Mouse (Mus musculus) adrenal gland, postnatal 10 days (tissue): ENCODE measurements at regions not wholly inside any gene's neighbourhood (a gene's known extent, or its start where the extent isn't known, plus 50 kb on each side); places are given as distances from the start of the nearest gene placed in this dataset.
"Not testable (repeated sequence)": the region's sequence is repeated elsewhere in the genome, so short reads cannot be mapped to it uniquely, and the experiment has no call there.

Source experiments
- DNase-seq: peaks from one replicate; pipeline ENCODE4 v3.0.0; 2021; ENCODE audit warnings: mixed read lengths

DNA sequence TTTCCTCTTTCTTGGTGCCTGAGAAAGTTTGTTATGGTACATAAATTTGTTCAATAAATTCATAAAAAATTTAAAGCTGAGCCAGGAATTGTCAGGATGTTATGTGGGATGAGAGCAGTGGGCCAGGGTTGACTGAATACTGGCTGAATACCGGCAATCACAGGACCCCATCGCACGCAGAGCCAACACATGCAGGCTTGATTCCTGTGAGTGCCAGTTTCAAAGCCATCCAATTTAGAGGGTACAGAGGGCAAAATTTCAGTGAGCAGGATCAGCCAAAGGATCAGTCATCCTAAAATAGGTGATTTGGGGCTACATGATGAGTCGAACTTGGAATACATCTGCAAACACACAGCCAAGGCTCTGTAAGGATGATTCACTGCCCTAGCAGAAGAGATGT lies 583.6 kb upstream of the Nectin3 start:
- DNase-seq = no peak

DNA sequence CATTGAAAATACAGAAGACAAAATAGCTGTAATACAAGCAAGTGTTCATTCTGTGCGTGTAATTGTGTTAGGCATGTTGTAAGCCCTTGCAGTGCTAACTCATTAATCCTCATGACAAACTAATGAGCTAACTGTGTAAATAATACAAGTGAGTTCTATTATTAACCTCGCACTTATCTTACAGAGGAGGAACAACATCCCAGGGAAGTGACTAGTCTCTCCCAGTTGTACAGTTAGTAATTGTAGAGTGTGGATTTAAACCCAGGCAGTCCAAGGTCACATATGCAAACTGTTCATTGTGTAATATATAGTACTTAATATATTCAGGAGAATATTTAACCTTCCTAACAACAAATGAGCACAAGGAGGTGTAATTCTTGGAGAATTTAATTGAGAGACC lies 582.0 kb upstream of the Nectin3 start:
- no peak for DNase-seq

DNA sequence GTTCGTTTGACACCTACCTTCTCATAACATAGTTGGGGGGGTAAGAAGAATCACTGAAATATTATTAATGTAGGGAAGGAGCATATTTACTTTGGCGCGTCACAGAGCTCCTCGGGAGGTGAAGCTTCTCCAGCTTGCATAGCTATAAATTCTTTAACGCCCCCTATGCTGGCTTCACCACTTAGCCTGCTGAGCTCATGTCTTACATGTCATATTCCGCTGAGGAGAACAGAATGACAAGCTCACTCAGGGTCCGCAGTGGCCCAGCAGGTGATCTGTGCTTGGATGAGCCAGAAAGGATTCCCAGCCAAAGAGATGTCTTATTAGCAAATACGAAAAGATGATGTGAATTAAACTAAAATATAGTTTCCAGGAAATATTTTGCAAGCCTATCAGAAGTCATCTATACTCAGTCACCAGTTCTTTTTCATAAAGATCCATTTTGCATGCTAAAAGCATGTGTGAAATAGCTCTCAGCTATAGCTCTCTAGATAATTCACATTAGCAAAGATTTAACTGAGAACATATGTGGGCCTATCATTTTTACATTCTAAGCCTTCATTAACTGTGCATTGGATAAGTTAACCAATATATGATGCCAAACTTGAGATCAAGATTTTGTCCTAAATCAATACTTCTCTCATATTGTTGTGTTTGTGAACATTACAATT lies 561.1 kb upstream of the Nectin3 start:
- DNase-seq = no peak

DNA sequence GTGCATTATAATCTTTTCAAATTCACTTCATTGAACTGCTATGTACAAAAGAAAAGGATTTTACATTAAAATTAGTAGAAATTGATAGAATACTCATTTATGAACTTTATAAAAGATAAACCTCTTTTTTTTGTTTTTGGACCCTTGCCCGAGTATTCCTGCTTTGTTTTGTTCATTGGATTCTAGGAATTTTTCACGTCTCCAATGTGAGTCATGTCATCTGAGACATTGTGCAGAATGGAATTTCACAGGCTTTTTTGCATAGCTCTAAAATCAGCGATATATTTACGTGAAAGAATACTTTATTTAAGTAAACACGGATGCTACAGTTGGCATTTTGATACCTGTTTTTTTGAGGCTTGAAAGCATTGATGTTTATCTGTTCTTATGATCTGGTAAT lies 560.5 kb upstream of the Nectin3 start:
- no peak for DNase-seq

DNA sequence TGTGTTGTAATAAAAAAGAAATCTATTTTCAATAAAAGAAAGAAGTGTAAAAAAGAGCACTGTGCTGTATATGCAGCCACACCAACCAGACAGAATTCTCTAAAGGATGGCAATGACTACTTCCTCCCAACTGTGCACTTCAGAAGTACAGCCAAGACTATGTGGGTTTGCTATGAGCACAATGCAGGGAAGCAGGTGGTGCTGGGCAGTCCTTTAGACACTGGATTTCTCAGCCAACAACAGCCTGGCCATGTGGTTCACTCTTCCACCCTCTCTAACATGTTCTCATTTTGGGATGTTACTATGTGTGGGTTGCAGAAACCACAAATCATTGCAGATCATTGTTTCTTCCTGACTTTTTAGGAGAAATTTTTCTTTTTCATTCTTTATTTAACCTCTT lies 527.6 kb upstream of the Nectin3 start:
- no peak for DNase-seq

DNA sequence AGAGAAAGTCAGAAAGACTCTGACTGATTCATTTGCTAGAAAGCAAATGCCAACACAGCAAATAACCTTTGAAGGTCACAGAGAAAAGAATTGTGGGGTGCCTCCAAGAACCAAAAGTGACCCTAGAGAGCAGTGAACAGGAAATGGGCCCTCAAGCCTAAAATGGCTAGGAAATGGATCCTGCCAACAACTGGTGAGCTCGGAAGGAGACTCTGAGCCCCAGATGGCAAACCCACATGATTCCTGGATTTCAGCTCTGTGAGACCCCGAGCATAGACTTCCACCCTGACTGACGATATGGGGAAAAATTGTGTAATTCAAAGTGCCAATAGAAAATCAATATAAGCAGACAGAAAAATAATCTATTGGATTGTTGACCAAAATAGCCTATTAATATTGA lies 519.2 kb upstream of the Nectin3 start:
- DNase-seq = no peak

DNA sequence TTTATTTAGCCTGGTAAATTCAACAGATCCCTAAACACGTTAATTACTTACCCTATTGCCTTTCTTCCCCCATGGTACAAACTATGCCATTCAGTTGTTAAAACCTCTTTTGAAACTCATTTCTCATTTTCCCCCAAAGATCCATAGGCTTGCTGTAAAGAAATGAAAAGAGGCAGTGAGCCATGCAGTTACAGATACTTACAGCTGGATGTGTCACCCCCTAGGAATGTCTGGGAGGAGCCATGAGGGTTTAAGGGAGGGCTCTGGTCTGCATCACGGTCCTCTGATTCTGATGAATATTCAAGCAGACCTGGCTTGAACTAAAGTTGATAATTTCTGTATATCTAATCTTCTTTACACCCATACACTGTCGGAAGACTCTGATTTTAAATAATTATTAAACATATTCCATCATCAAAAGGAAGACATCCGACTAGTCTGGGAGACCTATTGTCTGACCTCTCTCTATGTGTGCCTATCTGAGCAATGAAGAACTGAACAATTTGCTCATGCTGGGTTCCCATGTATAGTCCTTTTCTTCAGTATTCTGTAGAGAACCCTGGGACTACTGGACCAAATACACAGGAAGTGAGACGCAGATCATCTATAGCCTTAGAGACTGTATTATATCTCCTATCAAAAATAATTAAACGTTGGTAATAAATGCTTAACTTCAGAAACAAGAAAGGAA lies 484.7 kb upstream of the Nectin3 start:
- no peak for DNase-seq

DNA sequence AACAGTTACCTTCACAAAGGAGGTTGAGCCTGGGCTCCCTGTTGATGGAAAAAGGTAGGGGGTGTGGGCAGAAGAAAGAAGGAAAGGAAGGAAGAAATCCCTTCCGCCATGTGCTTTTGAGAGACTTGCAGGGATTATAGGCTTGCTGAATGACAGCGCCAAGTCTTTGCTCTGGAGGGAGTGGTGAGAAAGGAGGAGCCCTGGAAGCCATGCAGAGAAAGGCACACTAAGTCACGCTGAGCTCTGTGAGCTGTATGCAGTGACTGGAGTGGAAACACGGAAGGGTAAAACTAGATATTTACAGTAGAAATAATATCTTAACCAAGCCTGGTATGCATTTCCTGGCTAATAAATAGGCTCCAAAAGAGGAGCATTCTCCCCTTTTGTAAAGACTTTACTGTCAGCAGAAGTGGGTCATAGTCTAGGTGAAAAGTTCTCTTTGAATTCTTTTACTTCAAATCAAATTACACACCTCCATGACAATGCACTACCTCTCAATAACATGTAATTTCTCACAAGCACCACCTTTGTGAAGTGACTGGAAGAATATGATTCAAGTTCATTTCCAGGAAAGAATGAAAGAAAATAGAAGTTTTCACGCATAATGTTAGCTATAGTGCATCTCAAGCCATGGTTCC lies 484.1 kb upstream of the Nectin3 start:
- DNase-seq = no peak

DNA sequence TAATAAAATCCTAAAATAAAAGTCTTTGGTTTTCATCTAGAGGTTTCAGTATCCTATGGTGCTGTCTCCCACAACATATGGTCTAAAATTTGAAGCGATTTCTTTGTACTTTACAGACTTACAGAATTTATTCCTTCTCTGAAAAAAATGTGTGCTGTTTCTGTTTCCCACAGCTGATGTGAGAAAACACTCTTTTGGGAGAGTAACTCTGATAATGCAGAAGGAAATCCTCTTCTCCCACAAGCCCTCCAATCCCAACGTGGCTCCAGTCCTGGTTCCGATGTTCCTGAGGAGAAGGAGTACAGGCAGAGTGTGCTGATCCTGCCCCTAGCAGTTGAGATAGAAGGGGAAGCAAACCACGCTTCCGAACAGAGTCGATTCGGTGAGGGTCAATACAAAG lies 467.4 kb upstream of the Nectin3 start:
- no peak for DNase-seq

DNA sequence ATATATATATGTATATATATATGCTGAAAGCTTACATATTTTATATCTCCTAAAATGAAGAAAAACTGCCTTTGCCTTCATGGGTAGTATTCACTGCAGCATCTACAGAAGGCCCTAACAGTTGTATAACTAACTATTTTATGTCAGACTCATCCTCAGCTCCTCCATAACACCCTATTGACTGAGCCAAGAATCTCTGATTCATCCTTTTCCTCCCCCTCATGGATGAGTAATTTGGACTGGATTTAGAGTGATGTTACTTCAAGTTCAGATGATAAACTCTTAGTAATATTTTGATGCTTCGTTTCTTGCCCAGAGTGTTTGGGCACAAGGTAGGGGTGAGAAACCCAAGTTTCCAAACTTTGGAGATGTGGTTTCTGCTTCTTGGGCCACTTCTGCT lies 458.7 kb upstream of the Nectin3 start:
- DNase-seq = no peak

DNA sequence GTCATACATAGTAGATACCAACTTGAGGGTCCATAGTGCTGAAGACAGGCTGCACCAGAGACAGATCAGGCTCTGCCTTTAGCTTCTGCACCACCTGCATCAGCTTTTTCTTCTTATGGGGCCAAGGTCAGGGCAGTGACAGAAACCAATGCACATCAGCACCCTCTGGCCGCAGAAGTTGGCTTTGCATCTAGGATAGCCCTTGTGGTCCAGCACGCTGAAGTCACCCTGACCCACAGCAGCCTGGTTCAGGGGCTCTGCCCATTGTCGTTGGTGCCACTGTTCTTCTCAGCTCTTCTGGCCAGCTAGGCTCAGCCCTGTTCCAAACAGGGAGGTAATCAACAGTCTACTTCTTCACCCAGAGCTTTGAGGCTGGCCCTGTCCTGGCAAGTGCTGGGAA lies 427.7 kb upstream of the Nectin3 start:
- DNase-seq = peak; percentile 8

DNA sequence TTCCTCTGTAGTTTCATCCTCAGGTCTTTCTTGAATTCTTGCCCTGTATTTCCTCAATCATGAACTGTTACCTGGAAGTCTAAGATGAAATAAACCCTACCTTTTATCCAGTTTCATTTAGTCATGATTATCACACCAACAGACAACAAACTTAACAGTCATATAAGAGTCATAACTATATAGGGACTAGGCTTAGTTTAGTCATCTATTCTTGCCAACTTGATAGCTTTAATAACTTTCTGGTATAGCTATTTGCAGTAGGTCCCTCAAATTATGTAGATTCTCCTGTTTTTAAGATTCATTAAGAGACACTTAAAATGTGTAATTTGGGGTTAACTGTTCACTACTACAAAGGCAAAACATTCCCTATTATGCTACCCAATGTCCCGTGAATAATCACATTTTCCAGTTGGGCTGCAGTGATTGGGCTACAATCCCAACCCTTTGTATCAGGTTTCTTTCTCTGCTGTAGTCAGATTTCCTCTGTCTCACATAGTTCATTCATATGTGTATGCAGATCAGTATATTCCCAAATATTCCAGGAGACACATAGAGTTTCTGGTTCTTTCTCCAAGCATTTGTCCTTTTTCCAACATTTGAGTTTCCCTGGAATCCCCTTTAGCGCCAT lies 396.4 kb upstream of the Nectin3 start:
- DNase-seq = no peak

DNA sequence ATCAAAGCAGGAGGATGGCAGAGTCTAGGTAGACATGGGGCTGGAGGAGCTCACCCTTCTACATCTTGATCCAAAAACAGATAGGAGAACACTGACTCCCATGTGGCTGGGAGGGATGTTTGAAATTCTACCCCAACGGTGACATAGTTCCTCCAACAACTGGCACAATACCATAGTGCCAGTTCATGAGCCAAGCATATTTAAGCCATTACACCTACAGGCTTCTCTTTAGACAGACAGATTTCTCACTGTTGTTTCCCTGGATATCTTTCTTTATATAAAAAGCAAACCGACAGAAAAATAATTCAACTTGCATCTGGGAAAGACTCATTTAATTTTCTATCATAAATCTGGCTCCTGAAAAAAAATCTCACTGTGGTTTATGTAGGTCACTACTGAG lies 380.4 kb upstream of the Nectin3 start:
- no peak for DNase-seq

DNA sequence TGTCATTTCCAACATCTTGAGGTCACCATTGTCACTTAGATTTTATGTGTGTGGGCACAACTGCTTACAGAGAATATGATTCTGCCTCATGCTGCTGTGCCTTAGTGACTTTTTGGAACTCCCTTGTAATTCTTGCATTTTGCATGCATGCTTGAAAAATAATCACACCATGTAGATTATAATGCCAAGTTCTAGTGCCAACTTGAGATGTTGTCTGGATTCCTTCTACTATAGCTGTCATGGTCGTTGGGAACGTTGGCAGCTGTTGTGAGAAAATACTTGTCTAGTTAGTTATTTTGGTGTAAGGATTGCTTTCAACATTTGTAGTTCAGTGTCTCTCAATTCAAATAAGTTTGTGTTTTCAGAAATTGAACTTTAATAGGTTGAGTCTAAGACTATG lies 365.6 kb upstream of the Nectin3 start:
- no peak for DNase-seq

DNA sequence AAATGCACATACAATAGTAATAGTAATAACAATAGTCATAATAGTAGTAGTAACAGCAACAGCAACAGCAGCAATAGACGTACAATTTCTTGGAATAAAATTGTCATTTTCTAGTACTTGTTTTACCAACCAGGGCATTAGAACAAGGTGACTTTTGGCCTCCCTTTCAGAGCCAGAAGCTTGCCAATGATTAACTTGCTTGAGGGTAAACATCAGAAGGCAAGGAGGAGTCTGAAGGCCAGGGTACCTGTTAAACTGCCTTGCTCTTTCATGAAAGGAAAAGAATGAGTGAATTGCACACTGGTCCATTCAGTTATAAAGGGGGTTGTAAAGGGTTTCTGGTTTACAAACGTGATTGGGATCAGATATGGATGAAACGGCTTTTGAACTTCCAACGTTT lies 351.2 kb upstream of the Nectin3 start:
- DNase-seq = no peak

DNA sequence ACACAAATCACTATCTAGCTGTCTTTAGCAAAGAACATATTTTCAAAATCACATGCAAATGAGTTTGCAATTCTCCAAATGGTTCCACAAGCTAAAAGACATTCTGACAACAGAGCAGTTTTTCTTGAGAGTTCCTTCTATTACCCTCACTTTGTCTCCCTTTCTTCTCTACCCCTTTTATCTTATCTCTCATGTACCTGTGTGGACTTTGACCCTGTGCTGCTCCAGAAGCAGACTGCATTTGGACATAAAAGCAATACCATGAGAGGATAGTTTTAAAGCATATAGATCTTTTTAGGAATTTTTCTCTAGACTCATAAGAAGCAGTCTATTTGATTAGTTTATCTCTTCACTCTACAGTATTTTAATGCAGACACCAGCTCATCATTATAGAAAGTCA lies 350.4 kb upstream of the Nectin3 start:
- no peak for DNase-seq

DNA sequence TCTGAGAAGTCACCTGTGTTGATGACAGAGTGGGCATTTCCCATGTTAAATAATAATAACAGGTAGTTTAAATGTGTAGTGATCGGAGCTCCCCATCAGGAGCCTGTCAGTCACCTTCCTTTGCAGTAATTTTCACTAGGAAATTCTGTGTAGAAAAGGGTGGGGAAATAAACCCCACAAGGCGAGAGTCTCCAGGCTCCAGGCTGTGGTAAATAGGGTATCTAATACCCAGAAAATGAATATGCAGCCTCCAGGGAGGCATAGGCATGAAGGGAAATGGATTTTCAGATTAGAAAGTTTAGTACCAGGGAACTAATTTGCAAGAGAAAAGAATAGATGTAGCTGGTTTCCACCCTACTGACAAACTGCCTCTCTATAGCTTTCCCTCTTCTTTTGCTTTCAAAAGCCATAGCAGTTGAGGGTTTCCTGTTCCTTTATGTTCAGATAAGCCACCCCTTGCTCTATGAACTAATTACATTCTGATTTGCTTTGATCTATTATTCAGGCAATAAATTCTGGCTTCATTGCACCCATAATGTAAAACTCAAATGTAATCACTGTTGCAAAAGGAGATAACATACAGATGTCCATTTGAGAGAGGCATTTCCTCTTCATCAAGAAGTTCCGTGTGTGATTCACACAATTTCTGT lies 349.5 kb upstream of the Nectin3 start:
- no peak for DNase-seq

DNA sequence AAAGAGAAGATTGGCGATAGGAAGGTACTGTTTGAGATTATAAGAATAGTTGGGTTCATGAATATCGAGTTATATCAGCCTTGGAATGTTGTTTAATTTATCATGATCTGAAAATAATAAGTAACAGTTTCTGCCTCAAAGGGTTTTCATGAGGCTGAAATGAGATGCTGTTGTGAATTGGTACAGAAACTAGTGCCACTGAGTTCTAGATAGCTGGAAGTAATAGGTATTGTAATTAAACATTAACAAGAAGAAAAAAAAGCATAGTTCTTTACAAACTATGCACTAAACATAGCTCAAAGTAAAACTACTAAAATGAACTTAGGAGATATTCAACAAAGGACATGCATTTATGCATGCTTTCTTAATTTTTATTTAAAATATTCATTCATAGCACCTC lies 342.9 kb upstream of the Nectin3 start:
- no peak for DNase-seq

DNA sequence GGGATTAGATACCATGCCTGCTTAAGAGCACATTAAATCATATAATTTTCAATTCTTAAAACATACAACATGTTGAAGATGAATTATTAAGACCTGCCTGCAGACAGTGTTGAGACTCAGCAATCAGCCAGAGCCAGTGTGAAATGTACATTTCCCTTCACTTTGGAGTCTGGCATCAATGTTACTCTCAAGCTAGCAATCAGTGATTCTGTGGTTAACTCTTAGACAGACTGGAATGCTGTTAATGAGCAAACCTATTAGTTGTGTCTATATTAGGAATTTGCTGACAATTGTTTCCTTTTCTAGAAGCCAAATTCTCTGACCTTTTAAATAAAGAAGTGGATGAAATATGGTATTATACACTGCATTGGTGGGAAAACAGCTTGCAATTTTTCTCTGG lies 342.4 kb upstream of the Nectin3 start:
- DNase-seq = no peak

DNA sequence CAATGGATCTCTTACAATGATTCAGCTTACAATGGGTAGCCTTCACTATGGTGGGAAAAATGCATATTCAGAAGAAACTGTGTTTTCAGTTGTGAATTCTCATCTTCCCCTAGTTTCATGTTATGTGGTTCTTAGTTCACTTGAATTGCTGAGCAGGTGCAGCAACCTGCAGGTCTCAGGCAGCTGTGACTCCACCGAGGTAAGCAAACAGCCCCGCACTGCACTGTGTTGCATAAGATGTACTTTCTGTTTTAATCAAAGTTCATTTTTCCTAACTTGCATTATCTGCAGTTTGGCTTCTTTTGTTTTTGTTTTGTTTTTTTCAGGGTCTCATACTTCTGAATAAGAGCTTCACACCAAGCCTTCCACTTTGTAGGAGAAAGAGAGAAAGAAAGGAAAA lies 326.8 kb upstream of the Nectin3 start:
- no peak for DNase-seq

DNA sequence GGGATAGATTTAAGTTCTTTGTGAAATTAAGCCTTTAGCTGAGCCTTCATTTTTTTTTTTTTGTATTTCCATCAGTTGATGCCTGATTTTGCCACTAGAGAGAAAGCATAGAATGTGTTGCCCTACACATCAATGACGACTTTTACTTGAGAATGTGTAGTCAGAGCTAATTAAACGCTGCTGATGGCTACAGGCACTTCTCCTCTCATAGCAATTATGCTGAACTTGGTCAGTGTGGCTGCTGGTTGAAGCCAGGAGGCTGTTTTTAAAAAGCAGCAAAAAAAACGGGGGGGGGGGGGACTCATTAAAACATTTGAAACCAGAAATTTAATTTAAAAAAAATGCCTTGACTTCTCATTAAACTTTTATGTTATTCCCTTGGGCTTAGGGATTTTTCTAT lies 324.4 kb upstream of the Nectin3 start:
- DNase-seq = no peak

DNA sequence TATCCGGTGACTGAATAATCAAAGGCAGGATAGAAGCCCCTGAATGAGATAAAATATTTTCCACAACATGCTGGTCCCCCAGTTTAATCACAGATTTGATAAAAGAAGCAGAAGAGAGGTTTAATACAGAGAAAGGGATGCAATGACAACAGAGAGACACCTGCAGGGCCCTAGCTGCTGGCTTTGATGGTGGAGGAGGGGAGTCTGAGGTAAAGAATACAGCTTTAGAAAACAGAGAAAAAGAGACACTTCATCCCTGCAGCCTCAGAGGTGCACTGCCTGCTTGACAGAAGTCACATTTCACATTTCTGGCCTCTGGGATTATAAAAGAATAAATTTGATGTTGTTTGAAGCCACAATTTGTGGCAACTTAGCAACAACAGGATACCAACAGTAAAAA lies 319.9 kb upstream of the Nectin3 start:
- no peak for DNase-seq

DNA sequence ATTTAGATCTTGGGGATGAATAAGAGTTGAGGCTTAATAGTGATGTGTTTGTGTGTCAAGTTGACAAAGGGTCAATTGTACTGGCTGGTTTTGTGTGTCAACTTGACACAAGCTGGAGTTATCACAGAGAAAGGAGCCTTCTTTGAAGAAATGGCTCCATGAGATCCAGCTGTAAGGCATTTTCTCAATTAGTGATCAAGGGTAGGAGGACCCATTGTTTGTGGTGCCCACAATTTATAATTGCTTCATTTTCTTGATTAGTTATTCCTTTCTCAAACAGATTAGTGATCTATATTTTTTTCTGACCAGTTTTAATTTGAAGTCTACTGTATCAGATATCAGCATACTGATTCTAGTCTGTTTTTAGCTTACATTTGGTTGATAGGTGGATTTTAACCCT lies 313.5 kb upstream of the Nectin3 start:
- not testable (repeated sequence) for DNase-seq
